Mouse (Mus musculus): ENCODE data around the gene Ankrd44.

Gene Ankrd44

DNA sequence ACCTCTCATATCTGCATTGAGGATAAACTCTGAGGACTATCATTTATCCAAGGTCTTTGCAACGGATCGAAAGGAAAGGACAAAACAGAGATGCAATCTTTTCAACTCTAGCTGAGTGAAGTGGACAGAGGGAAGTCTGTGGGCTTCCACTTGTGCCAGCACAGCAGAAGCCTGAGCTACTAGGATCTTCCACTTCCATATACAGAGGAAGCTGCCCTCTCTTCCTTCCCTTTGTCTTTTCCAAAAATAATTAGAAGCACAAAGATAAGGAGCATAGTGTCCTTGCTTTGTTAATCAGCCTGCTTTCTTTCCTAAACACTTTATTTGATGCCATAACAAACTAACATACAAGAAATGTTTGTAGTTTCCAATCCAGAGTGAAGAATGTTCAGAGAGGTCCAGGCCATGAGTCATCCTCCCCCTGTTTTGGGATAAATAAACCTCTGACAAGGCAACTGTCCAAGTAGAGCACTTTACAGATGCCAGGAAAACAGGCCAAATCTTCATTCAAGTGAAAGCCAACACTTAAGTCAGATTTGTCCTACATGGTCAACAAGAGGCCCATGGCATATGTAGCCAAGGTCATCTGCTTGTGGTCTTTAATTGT is 160.5 kb downstream of the Ankrd44 start:
- DNase-seq (ENCODE audit: low read depth, low spot score), result no peak

DNA sequence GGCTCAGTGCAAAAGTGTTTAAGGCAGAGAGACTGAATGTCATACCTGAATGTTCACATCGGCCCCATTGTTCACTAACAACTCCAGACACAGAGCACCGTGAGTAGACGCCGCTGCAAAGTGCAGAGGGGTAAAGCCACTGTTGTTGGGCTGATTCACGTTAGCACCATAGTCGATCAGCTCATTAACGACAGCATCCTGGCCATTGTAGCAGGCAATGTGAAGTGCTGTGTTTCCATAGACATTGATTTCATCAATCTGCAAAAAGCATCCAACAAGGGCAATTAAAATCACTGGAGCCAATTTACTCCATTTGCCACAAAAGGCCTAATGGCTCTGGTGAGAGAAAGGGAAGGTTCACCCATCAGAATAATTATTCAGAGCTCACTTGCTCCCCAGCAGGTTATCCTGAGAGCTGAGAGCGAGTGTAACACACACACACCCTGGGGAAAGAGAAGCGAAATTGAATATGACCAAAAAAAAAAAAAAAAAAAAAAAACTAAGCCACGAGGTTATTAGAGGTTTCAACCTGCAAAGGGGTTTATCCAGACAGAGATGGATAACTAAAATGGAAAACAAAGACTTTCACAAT is 163.9 kb downstream of the Ankrd44 start:
- DNase-seq (ENCODE audit: low read depth, low spot score), result no peak

DNA sequence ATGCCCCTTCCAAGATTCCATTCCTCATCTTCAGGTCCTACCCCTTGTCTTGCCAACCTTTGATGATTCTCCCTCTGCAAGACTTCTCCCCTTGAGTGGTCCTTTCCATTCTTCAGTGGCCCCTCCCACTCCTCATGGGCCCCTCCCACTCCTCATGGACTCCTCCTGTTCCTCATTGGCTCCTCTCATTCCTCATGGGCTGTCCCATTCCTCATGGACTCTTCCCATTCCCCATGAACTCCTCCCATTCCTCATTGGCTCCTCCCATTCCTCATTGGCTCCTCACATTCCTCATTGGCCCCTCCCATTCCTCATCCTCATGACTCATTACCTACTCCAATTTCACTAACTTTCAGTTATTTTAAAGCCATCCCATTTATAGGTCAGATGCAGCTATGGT is 166.3 kb downstream of the Ankrd44 start:
- DNase-seq (ENCODE audit: low read depth, low spot score), result no peak

DNA sequence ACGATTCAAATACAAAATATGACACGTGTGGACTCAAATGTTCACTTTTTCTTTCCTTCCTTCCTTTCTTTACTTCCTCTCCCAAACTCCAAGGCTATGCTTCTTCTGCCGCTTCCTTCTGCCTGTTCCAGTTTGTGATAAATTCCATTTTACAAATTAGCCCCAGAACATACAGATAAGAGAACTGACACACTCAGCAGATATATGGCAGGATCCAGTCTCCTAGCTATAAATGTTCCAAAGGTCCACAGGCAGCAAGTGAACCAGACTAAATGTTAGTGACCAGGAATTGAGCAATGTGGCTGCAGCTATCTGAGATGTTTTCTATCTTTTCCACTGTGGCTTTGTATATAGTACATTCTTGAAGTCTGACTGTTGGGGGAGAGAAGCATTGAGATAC is 168.9 kb downstream of the Ankrd44 start:
- no peak for DNase-seq (ENCODE audit: low read depth, low spot score)

DNA sequence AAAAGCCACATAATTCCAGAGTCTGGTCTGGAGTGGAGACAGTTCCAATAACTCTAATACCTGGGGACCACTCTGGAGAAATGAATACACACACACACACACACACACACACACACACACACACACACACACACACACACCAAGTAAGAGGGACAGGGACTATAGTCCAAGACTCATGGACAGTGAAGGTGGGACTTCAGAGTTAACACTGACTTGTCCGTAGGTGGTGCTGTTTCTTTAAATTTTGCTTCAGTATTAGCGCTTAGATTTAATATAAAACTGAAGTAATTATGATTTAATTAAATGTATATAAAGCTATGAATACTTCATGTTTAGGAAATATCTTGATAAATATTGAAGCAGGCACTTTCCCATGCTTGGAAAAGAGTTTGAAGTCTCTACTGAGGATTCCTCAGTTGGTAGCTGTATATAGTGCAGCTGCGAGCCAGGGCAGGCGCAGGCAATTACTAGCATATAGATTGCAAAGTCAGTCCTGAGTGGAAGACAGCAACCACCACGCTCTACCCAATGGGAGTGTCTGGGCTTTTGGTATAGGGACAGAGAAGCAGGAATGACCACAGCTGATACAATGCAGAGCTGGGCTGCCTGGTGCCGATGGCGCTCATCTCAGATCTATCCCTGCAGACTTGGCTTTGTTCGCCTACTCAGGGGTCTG is 170.4 kb downstream of the Ankrd44 start:
- DNase-seq (ENCODE audit: low read depth, low spot score), result no peak

DNA sequence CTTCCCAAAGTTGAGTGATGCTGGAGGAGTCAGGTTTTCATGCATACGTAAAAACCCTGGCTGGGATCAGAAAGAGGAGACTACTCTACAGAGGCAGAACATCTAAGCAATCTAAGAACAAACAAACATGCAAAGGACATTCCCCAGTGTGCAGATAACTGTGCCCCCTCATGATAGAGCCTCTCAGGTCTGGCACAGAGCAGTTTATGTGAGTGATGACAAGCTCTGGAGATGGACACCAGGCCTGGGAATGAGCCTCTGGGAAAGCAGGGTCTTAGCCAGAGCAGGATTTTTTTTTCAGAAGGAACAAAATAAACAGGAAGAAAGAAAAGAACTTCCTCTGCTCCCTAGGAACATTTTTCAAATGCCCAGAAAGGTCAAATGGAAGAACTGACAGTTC is 176.2 kb downstream of the Ankrd44 start:
- DNase-seq (ENCODE audit: low read depth, low spot score), result no peak

DNA sequence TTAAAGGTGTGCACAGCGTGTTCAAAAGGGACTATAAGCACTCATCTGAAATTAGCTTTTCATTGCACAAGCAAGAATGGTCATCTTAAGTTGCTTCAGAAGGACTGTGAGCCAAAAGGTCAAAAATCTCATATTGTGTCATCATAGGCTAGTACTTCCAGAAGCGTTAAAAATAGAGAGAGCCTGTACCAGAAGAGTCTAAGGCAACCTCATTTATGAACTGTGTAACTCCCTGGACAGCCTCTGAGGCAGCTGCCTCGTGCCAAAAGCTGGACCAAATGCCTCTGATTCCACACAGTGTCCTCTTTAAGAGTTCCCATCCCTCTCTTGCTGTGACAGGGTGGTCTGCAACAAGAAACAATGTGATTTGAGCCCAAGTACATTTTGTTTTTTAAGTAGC is 176.7 kb downstream of the Ankrd44 start:
- no peak for DNase-seq (ENCODE audit: low read depth, low spot score)

DNA sequence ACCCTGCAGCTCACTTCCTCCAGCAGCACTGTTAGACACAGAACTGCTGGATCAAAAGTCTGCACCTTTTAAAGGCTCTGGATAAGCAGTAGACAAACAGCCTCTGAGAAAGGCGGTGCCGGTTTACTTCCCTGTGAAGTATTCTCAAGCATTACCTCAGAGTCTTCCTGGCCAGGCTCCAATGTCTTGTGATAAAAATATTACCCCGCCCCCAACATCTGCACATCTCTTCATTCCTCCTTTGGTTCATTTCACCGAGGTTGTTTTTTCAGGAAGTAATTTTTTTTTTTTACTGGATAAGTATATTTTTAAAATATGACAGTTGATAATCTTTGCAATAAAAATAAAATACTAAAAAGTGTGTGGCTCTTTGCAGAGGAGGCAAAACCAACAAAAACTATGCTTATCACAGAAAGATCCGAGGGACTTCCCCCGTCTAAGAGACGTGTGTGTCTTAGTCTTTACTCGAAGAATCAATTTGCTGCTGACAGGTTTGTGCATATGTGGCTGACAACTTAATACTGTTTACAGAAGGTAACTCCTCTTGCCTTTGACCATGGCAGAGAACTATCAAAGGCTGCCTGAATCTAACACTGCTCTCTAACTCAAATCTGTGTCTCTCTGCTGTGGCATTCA is 178.3 kb downstream of the Ankrd44 start:
- DNase-seq (ENCODE audit: low read depth, low spot score), result peak; percentile 64

DNA sequence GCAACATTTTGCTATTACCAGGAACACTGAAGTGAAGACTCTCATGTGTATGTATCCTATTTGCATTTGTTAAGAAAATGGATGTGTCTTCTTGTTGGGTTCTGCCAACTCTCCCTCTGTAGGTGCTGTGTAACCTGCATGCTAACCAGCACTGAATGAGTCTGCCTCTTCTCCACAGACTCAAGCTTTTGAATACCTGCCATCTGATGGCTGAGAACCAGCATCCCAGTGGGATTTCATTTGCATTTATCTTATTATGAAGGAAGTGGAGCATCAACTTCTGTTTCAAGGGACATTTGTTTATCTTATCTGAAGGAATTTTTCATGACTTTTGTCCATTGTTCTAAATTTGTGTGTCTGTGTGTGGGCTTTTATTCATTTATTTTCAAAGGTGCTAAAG is 180.5 kb downstream of the Ankrd44 start:
- DNase-seq (ENCODE audit: low read depth, low spot score), result no peak

DNA sequence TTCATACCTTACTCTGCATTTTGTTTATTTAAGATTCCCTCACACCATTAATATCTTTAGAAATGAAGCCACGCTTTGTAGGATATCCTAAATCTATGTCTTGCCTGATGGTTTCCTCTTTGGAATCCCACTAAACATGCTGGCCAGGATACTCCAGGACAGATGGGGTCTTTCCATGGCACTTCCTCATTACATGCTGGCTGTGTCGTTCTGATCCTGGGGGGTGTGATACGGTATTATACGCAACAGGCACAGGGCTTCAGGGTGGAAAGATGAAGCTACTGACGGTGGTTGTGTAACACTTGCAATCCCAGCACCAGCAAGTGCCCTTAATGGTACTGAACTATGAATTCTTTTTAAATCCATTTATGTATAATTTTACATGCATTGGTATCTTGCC is 182.0 kb downstream of the Ankrd44 start:
- no peak for DNase-seq (ENCODE audit: low read depth, low spot score)

DNA sequence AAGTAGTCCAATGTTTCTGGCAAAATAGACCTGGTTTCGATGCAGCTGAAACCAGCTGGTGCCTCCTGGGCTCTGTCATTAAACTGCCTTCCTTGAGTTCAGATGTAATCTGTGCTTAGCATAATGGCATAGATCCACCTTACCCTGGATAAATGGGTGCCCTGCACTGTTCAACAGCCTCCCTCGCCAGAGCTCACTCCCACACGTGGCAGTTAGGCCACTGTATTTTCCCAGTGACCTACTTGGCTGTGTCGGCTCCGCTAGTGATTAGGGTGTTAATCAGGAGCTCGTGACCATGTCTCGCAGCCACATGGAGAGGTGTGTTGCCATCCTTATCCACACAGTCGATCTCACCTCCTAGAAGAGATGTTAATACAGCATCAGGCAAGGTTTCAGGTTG is 183.1 kb downstream of the Ankrd44 start:
- DNase-seq (ENCODE audit: low read depth, low spot score), result no peak

DNA sequence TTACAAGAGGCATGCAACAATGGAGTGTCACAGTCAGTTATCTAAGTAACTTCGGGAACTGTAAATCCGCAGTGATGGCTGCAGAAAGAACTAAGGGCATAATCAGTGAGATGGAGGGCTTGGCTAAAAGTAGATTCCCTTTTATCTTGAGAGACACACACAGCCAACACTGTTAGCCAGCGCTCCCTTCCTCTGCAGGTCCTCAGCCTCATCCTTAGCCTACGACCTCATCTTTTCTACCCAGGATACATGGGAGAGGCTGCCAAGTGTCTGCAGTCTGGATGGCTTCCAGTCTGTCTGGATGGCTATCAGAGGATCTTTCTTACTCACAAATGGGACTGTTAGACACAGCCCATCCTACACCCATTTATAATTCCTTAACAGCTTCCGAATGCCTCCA is 185.3 kb downstream of the Ankrd44 start:
- DNase-seq (ENCODE audit: low read depth, low spot score), result no peak

DNA sequence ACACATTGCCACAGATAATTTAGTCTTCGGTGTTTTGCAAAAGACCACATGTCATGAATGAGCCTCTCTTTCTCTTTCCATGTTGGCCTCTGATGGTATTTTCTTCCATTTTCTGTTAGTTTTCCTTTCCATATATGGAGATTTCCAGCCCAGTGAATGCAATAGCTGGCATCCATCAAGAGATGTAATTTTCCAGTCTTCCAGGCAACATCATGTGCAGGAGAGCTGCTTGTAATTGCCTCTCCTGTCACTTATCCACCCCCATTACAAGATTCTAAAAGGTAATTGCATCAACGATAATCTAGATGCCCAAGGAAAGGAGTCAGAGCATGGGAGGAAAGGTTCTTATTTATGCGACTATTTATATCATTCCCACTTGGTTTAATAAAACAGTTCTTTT is 188.7 kb downstream of the Ankrd44 start:
- DNase-seq (ENCODE audit: low read depth, low spot score), result no peak

DNA sequence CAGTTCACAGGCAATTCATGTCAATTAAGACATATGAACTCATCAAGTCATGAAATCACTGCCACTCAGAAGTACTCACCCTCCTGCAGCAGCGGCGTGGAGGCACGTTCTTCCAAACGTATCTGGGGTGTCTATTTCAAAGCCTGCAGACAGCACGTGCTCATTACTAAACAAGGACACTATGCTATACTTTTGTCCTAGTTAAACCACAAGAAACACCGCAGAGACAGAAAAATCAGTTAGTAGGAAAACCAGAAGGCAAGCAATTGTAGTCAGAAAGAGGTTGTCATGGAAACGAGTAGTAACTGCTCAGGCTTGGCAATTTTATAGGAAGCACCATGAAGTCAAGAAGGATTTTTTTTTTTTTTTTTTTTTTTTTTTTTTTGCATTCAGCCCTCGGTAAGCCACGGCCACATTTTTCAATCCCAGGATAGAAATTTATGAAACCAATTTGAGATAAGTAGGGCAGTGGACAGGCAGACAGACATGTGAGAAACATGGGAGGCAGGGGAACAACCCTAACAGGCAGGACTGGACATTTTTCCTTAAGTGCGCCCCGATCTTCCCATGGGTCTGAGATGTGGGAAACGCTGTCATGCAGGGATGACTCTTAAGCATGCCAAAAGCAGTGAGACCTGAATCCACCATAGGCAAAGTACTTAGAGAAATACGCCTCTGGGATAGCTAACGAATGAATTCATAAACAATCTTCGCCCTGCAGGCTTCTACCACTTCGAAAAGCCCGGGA is 191.1 kb downstream of the Ankrd44 start:
- no peak for DNase-seq (ENCODE audit: low read depth, low spot score)

DNA sequence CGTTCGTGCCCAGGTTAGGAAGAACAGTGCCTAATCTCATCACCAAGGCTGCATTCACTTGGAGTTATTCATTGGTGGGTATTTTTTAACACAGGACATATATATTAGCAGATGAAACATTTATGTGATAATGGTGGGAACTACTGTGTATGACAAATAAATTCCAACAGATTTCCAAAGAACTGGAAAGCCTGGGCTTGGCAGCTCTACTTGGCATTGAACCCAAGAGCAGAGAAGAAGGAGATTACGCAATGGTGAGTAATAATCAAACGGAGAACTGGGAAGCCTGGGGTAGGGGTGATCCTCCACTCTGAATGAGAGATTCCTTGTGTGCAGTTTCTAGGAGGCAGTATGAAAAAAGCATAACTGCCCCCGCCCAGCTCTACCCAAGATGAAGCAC is 196.9 kb downstream of the Ankrd44 start:
- DNase-seq (ENCODE audit: low read depth, low spot score), result no peak

DNA sequence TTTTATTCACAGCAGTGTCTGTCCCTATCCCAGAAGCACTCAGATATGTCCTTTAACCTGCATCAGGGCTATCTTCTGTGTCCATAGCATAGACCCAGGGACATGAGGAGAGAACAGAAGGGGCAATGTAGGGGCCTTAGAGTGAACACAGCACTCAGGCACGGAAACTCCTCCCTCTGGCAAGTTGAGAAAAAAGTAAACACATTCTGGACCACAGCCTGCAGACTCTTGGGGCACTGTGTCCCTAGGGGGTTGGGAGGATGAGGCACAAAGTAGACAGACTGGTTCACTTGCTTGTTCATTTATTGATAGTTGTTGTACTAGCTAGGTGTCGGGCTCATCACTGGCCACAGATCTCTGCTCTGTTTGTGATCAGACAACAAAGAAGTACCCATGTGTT is 199.6 kb downstream of the Ankrd44 start:
- no peak for DNase-seq (ENCODE audit: low read depth, low spot score)

DNA sequence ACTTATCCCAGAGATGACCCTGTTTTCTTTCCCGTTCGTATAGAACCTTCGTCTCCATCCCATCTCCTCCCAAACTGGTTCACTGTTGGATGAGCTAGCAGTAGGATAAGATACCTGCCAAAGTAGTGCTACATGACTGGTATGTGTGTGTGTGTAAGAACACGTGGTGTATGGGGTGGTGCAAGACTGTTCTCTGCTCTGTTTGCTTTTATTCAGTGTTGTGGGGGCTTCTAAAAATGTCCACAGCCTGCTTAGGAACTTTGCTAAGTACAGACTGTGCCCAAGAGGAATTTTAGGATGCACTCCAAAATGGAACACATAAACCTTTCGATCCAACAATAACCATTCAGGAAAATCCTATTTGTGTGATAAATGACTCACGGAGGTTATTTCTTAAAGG is 209.3 kb downstream of the Ankrd44 start:
- DNase-seq (ENCODE audit: low read depth, low spot score), result no peak

DNA sequence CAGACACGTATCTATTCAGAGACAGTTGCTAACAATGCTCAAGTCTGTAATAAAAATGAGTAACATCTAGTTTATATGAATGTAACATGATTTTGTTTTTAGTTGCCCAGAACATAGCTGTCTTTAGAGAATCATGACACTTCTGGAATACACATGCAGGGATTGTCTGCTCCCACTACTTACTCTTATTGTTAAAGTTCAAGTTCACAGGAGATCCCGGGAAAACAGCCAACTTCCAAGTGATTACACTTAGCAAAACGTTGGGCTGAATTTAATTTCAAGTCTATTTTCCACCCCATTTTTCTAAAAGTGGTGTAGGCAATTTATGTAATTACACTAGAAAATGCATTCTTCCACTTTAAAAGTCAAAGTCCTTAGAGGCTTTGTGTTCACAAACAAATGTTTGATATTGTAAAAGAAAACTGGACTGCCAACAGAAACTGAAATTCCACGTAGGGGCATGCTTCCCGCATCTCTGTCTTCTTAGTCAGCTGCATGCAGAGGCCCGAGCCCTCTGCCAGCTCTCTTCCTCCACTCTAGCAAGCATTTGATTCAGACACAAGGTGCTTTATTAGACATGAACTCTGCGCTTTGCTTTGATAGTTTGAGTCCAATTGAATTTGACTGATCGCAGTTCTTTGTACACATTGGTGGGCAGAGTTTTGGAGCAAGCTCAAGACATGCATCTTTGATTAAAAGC is 211.0 kb downstream of the Ankrd44 start:
- DNase-seq (ENCODE audit: low read depth, low spot score), result no peak

DNA sequence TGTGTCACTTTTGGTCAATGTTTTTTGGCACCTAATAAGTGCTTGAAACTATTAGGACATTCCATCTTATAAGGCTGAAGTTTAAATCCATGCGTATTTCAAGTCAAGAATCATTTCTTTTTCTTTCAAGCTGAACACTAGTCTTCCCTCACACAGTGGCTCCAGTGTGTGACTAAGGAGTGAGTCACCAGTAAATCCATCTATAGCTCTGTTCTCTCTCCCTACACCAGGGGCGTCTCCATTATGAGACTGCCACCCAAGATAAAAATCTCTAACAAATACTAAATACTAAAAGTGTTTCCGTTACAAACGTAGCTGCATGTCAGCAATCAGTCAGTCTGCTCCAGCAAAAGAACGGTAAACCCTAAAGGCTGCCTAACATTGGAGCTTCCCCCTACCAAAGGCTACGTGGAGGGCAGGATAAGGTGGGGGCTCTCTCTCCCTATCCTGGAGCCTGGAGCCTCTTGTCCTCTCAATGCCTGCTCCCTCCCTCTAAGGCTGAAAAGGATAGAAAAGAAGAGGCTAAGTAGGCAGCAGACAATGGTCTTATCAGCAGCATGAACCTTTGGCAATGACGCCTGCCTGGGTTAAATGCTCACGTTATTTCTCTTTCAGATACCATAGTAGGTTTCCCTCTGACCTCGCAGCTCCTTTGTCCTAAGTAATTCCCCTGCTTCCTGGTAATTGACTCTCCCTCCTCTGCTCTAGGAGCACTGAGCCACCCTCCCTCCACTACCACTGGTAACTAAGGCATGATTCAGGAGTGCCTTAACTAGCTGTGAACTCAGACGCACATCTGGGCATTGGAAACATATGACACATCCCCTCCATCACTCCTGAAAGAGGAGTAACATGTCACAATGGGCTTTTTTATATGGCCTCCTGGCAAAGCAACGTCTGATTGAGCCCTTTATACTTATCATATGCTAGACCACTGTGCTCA is 212.7 kb downstream of the Ankrd44 start:
- peak; percentile 8 for DNase-seq (ENCODE audit: low read depth, low spot score)

DNA sequence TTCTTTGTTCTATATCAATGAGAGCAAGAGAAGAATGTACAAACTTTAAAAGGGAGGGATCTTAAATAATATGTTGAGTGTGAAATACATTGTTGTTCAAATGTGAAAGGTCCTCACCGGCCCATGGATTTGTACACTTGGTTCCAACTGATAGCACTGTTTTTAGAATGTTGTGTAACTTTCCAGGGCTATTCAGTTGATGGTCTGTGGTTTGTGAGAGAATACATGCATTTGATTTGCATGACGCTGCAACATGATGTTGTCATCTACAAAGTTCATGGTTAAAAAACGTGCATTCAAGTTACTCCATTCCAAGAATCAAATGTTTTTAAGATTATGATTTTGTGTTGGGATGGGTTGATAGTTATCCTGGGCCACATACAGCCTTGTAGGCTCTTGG is 214.6 kb downstream of the Ankrd44 start:
- no peak for DNase-seq (ENCODE audit: low read depth, low spot score)
